Mouse (Mus musculus): ENCODE data around the gene Ncor2. TPM values are rescaled to one million over a fixed set of nuclear protein-coding genes. Genes with fewer than 3 reads are reported as not detected.

The Ncor2 gene
- total and polyA plus RNA-seq, 3 experiments: 5.0 to 46.8 TPM; not detected in 1

GRCm38 (mm10) chr5:125015576-125015975, 163.4 kb downstream of the Ncor2 start:
- Histone ChIP-seq H3K4me3 (ENCODE audit: control insufficient read depth in 1 of 2, insufficient read depth in 1 of 2, low read depth in 2 of 2, low read length in 2 of 2) (no peak overlapping the region), H3K4me1 (ENCODE audit: control insufficient read depth in 1 of 2, insufficient read depth in 2 of 2, low read length in 2 of 2) (no peaks in the 10 kb centered on the region), H3K27me3 (ENCODE audit: control insufficient read depth in 1 of 2, insufficient read depth in 2 of 2, low read length in 2 of 2) (no peaks in the 10 kb centered on the region), H3K36me3 (ENCODE audit: control insufficient read depth in 1 of 2, insufficient read depth in 2 of 2, low read length in 2 of 2) (no peaks in the 10 kb centered on the region), H3K9ac (ENCODE audit: control insufficient read depth, low read depth, low read length, poor library complexity, severe bottlenecking) (no peak overlapping the region), H3K9me3 (replicated peaks; ENCODE audit: insufficient read depth, low read length) (no peaks in the 10 kb centered on the region), H3K79me2 (ENCODE audit: control insufficient read depth, insufficient read depth, low read length, poor library complexity) (no peaks in the 10 kb centered on the region), H3K27ac (ENCODE audit: control insufficient read depth, low read depth, low read length) (no peak overlapping the region)
- no peak for TF ChIP-seq POLR2A (IDR thresholded peaks at IDR 0.05; ENCODE audit: control insufficient read depth in 1 of 2, insufficient read depth in 1 of 2, low read depth in 1 of 2, low read length in 2 of 2, poor library complexity in 1 of 2)
- no peak for TF ChIP-seq CTCF (IDR thresholded peaks at IDR 0.05 in 2 of 3, conservative IDR thresholded peaks at IDR 0.05 in 1 of 3; ENCODE audit: control insufficient read depth in 1 of 3, insufficient read depth in 1 of 3, low read depth in 2 of 3, low read length in 3 of 3, poor library complexity in 1 of 3, severe bottlenecking in 1 of 3)
- TF ChIP-seq JUND (IDR thresholded peaks at IDR 0.05; ENCODE audit: low read depth, low read length): no peak
- no peak for TF ChIP-seq MXI1 (IDR thresholded peaks at IDR 0.05; ENCODE audit: low read depth, low read length)
- TF ChIP-seq ZMIZ1 (IDR thresholded peaks at IDR 0.05; ENCODE audit: low read depth, low read length): no peak
- no peak for TF ChIP-seq TCF12 (IDR thresholded peaks at IDR 0.05; ENCODE audit: low read depth, low read length)
- TF ChIP-seq SIN3A (IDR thresholded peaks at IDR 0.05; ENCODE audit: low read length): no peak
- TF ChIP-seq NRF1 (IDR thresholded peaks at IDR 0.05; ENCODE audit: insufficient read depth, low read depth, low read length, poor library complexity, severe bottlenecking): no peak
- TF ChIP-seq ZNF384 (IDR thresholded peaks at IDR 0.05; ENCODE audit: low read depth, low read length): no peak
- no peak for TF ChIP-seq E2F4 (IDR thresholded peaks at IDR 0.05; ENCODE audit: borderline replicate concordance, low read depth, low read length)
- no peak for TF ChIP-seq BHLHE40 (IDR thresholded peaks at IDR 0.05; ENCODE audit: borderline replicate concordance, low read depth, low read length)
- TF ChIP-seq USF1 (IDR thresholded peaks at IDR 0.05; ENCODE audit: low read depth, low read length): no peak
- TF ChIP-seq CHD2 (IDR thresholded peaks at IDR 0.05; ENCODE audit: low read length): no peak
- TF ChIP-seq MEF2A (IDR thresholded peaks at IDR 0.05; ENCODE audit: extremely low read depth, insufficient replicate concordance, low read depth, low read length, poor library complexity, severe bottlenecking): no peak
- no peak for TF ChIP-seq GATA1 (IDR thresholded peaks at IDR 0.05; ENCODE audit: low read depth, low read length)
- no peak for DNase-seq (ENCODE audit: low read depth, low spot score)

GRCm38 (mm10) chr5:125015066-125015465, 164.0 kb downstream of the Ncor2 start:
- no peak overlapping the region for H3K9ac ChIP-seq (ENCODE audit: control insufficient read depth, low read depth, low read length, poor library complexity, severe bottlenecking)
- no peaks in the 10 kb centered on the region for H3K36me3 ChIP-seq (ENCODE audit: control insufficient read depth in 1 of 2, insufficient read depth in 2 of 2, low read length in 2 of 2)
- no peaks in the 10 kb centered on the region for H3K27me3 ChIP-seq (ENCODE audit: control insufficient read depth in 1 of 2, insufficient read depth in 2 of 2, low read length in 2 of 2)
- TF ChIP-seq MEF2A (IDR thresholded peaks at IDR 0.05; ENCODE audit: extremely low read depth, insufficient replicate concordance, low read depth, low read length, poor library complexity, severe bottlenecking): no peak
- no peak for TF ChIP-seq GATA1 (IDR thresholded peaks at IDR 0.05; ENCODE audit: low read depth, low read length)
- no peak for TF ChIP-seq POLR2A (IDR thresholded peaks at IDR 0.05; ENCODE audit: control insufficient read depth in 1 of 2, insufficient read depth in 1 of 2, low read depth in 1 of 2, low read length in 2 of 2, poor library complexity in 1 of 2)
- TF ChIP-seq ZC3H11A (IDR thresholded peaks at IDR 0.05; ENCODE audit: low read depth, low read length): no peak
- TF ChIP-seq ZKSCAN1 (IDR thresholded peaks at IDR 0.05; ENCODE audit: low read depth, low read length): no peak
- TF ChIP-seq TBP (IDR thresholded peaks at IDR 0.05; ENCODE audit: low read depth, low read length): no peak
- TF ChIP-seq BHLHE40 (IDR thresholded peaks at IDR 0.05; ENCODE audit: borderline replicate concordance, low read depth, low read length): no peak
- TF ChIP-seq MAZ (IDR thresholded peaks at IDR 0.05; ENCODE audit: low read depth, low read length): no peak
- TF ChIP-seq MYB (IDR thresholded peaks at IDR 0.05; ENCODE audit: low read depth, low read length): no peak
- no peak for TF ChIP-seq E2F4 (IDR thresholded peaks at IDR 0.05; ENCODE audit: borderline replicate concordance, low read depth, low read length)
- no peak for TF ChIP-seq JUND (IDR thresholded peaks at IDR 0.05; ENCODE audit: low read depth, low read length)
- TF ChIP-seq POLR2AphosphoS2 (IDR thresholded peaks at IDR 0.05; ENCODE audit: low read length): no peak
- H3K9me3 ChIP-seq (replicated peaks; ENCODE audit: insufficient read depth, low read length): no peaks in the 10 kb centered on the region
- no peaks in the 10 kb centered on the region for H3K4me1 ChIP-seq (ENCODE audit: control insufficient read depth in 1 of 2, insufficient read depth in 2 of 2, low read length in 2 of 2)
- no peak for DNase-seq (ENCODE audit: low read depth, low spot score)
- no peaks in the 10 kb centered on the region for H3K79me2 ChIP-seq (ENCODE audit: control insufficient read depth, insufficient read depth, low read length, poor library complexity)
- no peak overlapping the region for H3K27ac ChIP-seq (ENCODE audit: control insufficient read depth, low read depth, low read length)
- no peak overlapping the region for H3K4me3 ChIP-seq (ENCODE audit: control insufficient read depth in 1 of 2, insufficient read depth in 1 of 2, low read depth in 2 of 2, low read length in 2 of 2)
